Mouse (Mus musculus) adrenal gland, postnatal 14 days (tissue): ENCODE results near the gene Cep78. TPM values are rescaled to one million over a fixed set of nuclear protein-coding genes. Genes with fewer than 3 reads are reported as not detected.

Experiments used
- DNase-seq: peaks from one replicate; pipeline ENCODE4 v3.0.0; 2021; ENCODE audit warnings: mixed read lengths
- total RNA-seq: library from RNA; stranded (reverse); gene quantifications from 2 replicates; pipeline ENCODE4 v1.2.3, GENCODE M21; 2021

Gene Cep78
- total RNA-seq, 1 experiment from 2014 or later: 11.9 TPM

- DNase-seq: no peak
Observed at GRCm38 (mm10) chr19:15910488-15910887, 74.3 kb downstream of the Cep78 start.

- DNase-seq: no peak
Observed at GRCm38 (mm10) chr19:15908016-15908415, 76.8 kb downstream of the Cep78 start.

Other genes with a start within 250 kb of the Cep78 start
- gene Psat1, start 37.7 kb downstream of the Cep78 start, total RNA-seq: 129 and 165 TPM in 2 replicates
- 57.7 and 62.5 TPM in 2 replicates for gene Gnaq, start 147.8 kb upstream of the Cep78 start, total RNA-seq